Mouse (Mus musculus): ENCODE data around the gene Casq1. TPM values are rescaled to one million over a fixed set of nuclear protein-coding genes. Genes with fewer than 3 reads are reported as not detected.

The Casq1 gene
- polyA plus RNA-seq, 1 experiment from 2014 or later: 2.1 TPM

DNA sequence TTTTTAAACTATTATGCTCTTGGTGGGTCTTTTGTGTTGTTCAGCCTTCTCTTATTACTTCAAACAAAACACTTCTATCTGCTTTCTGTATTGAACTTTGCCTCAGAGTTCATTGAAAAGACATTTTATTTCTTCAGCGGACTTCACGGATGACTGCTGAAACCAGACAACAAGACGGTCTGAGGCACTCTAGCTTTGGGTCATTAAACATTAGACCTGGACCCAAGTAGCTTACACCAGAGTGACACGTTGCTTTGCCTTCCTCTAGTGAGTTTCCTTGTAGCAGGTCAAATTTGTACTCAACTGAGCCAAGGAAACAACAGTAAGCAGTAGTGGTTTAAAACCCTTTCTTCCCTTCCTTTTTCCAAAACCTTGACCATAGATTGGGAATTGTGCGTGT lies 51.8 kb downstream of the Casq1 start:
- no peak for ATAC-seq (ENCODE audit: low FRiP score, low read depth)

DNA sequence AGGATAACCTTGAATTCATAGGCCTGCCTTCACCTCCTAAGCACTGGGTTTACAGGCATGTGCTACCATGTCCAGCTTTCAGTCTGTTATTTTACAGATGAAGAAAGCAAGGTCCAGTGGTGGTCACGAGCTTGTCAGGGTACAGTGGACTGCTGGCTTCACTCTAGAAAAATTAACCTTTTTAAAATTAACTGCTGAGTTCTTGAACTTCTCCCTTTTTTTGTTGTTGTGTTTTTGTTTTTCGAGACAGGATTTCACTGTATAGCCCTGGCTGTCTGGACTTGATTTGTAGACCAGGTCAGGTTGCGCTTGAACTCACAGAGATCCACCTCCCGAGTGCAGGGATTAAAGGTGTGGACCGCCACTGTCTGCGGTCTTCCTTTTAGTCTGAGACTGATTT lies 56.7 kb downstream of the Casq1 start:
- WGBS: 85% methylated on average over 6 of the region's 6 CpGs
- H3K27me3 ChIP-seq (replicated peaks): no peaks in the 10 kb centered on the region
- H3K9me3 ChIP-seq: no peaks in the 10 kb centered on the region
- no peak for ATAC-seq (ENCODE audit: low FRiP score, low read depth)
- no peaks in the 10 kb centered on the region; the same call in 1 of the 2 replicates for H3K4me1 ChIP-seq
- H3K9ac ChIP-seq: no peak overlapping the region
- no peak overlapping the region for H3K4me2 ChIP-seq (replicated peaks)
- H3K27ac ChIP-seq: no peak overlapping the region
- peaks cover 27% of the 10 kb centered on the region for H3K36me3 ChIP-seq
- no peak overlapping the region for H3K4me3 ChIP-seq

More for the DNA sequence above, 51.8 kb downstream of the Casq1 start:
- H3K9me3 ChIP-seq: no peaks in the 10 kb centered on the region
- H3K27me3 ChIP-seq (replicated peaks): no peaks in the 10 kb centered on the region
- no peaks in the 10 kb centered on the region; the same call in 1 of the 2 replicates for H3K4me1 ChIP-seq
- no peak overlapping the region for H3K27ac ChIP-seq
- no peak overlapping the region for H3K4me3 ChIP-seq
- WGBS: 64% methylated on average over 5 of the region's 5 CpGs
- H3K4me2 ChIP-seq (replicated peaks): no peak overlapping the region
- H3K9ac ChIP-seq: no peak overlapping the region
- peaks cover 71% of the 10 kb centered on the region for H3K36me3 ChIP-seq

DNA sequence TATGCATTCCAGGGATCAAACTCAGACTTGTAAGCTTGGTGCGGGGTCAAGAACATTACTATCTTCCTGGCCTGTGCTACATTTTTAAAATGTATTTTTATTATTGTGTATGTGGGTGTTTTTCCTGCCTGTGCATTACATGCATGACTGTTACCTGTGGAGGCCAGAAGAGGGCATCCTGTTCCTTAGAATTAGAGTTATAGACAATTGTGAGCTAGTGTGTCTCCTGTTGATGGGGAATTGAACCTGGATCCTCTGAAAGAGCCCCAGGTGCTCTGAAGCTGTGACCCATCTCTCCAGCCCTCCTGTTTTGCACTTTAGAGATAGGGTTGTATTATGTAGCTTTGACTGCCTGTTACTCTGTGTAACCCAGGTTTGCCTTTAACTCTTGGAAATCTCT lies 57.7 kb downstream of the Casq1 start:
- no peaks in the 10 kb centered on the region; the same call in 1 of the 2 replicates for H3K4me1 ChIP-seq

DNA sequence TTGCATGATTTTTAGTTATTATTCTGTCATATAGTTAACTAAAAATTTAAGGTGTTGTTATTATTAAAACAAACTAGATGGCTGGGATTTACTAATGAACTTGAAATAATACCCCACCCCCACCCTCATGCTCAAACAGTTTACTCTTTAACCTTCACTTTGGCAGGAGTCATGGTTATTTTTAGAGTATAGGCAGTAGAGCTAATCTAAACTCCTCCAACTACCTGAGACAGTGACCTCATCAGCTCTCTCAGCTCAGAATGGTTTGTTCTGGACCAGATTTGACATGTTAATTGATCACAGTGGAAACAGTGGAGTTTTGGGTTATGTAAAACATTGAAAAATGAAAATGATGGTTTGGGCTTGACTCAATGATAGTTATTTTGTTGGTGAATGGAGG lies 59.2 kb downstream of the Casq1 start:
- no peak for ATAC-seq (ENCODE audit: low FRiP score, low read depth)
- Histone ChIP-seq H3K27ac (no peak overlapping the region), H3K27me3 (replicated peaks) (no peaks in the 10 kb centered on the region), H3K4me3 (no peak overlapping the region), H3K9me3 (no peaks in the 10 kb centered on the region), H3K4me1 (no peaks in the 10 kb centered on the region; the same call in 1 of the 2 replicates), H3K4me2 (replicated peaks) (no peak overlapping the region), H3K9ac (no peak overlapping the region), H3K36me3 (peaks cover 12% of the 10 kb centered on the region)

More for the DNA sequence above, 57.7 kb downstream of the Casq1 start:
- no peak overlapping the region for H3K4me3 ChIP-seq
- no peaks in the 10 kb centered on the region for H3K27me3 ChIP-seq (replicated peaks)
- H3K27ac ChIP-seq: no peak overlapping the region
- ATAC-seq (ENCODE audit: low FRiP score, low read depth): no peak
- peaks cover 18% of the 10 kb centered on the region for H3K36me3 ChIP-seq
- no peaks in the 10 kb centered on the region for H3K9me3 ChIP-seq
- WGBS: 95% methylated on average over 1 of the region's 1 CpGs
- H3K9ac ChIP-seq: no peak overlapping the region
- H3K4me2 ChIP-seq (replicated peaks): no peak overlapping the region

DNA sequence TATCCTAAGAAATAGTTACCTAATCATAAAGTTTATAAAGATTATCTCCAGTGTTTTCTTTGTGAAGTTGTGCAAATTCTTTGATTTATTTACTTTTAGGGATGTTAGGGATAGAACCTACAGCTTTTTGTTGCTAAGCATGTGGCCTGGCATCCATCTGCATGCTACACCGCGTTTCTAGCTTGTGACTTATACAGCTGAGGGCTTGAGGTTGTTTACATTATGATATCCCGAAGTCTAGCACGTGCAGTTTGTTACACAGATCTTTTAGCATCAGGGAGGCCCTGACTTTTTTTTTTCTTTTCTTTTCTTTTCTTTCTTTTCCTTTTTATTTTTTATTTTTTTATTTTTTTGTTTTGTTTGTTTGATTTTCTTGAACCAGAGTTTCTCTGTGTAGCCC lies 59.7 kb downstream of the Casq1 start:
- H3K9ac ChIP-seq: no peak overlapping the region
- H3K4me3 ChIP-seq: no peak overlapping the region
- H3K36me3 ChIP-seq: peaks cover 12% of the 10 kb centered on the region
- no peak overlapping the region for H3K4me2 ChIP-seq (replicated peaks)
- no peaks in the 10 kb centered on the region for H3K9me3 ChIP-seq
- H3K27ac ChIP-seq: no peak overlapping the region
- no peaks in the 10 kb centered on the region; the same call in 1 of the 2 replicates for H3K4me1 ChIP-seq
- ATAC-seq (ENCODE audit: low FRiP score, low read depth): no peak
- WGBS: 84% methylated on average over 4 of the region's 4 CpGs
- no peaks in the 10 kb centered on the region for H3K27me3 ChIP-seq (replicated peaks)

Other genes starting within 250 kb of the Casq1 start
- gene Vangl2, start 191.4 kb downstream of the Casq1 start, polyA plus RNA-seq (2016; fragmentation: Nextera tagmentation; extraction: Ambion mirVana): 66.0 and 69.7 TPM in 2 replicates
- gene Nhlh1, start 162.3 kb downstream of the Casq1 start, polyA plus RNA-seq (2016; fragmentation: Nextera tagmentation; extraction: Ambion mirVana): 18.2 and 21.7 TPM in 2 replicates
- 216 and 227 TPM in 2 replicates for gene Copa, start 137.3 kb downstream of the Casq1 start, polyA plus RNA-seq (2016; fragmentation: Nextera tagmentation; extraction: Ambion mirVana)
- gene Ncstn, start 137.1 kb downstream of the Casq1 start, polyA plus RNA-seq (2016; fragmentation: Nextera tagmentation; extraction: Ambion mirVana): 132 and 137 TPM in 2 replicates
- 191 TPM in 2 replicates for gene Pex19, start 93.1 kb downstream of the Casq1 start, polyA plus RNA-seq (2016; fragmentation: Nextera tagmentation; extraction: Ambion mirVana)
- gene Dcaf8, start 71.8 kb downstream of the Casq1 start, polyA plus RNA-seq (2016; fragmentation: Nextera tagmentation; extraction: Ambion mirVana): 127 and 128 TPM in 2 replicates
- gene Pea15a, start 13.1 kb downstream of the Casq1 start, polyA plus RNA-seq (2016; fragmentation: Nextera tagmentation; extraction: Ambion mirVana): 293 and 305 TPM in 2 replicates
- not detected in 2 replicates for gene Atp1a4, start 38.5 kb upstream of the Casq1 start, polyA plus RNA-seq (2016; fragmentation: Nextera tagmentation; extraction: Ambion mirVana)
- gene Igsf8, start 41.8 kb upstream of the Casq1 start, polyA plus RNA-seq (2016; fragmentation: Nextera tagmentation; extraction: Ambion mirVana): 165 and 171 TPM in 2 replicates
- gene Atp1a2, start 78.2 kb upstream of the Casq1 start, polyA plus RNA-seq (2016; fragmentation: Nextera tagmentation; extraction: Ambion mirVana): 14.5 and 14.9 TPM in 2 replicates
- gene Kcnj9, start 109.5 kb upstream of the Casq1 start, polyA plus RNA-seq (2016; fragmentation: Nextera tagmentation; extraction: Ambion mirVana): 1.4 and 1.6 TPM in 2 replicates
- 0.96 and 1.3 TPM in 2 replicates for gene Kcnj10, start 121.3 kb upstream of the Casq1 start, polyA plus RNA-seq (2016; fragmentation: Nextera tagmentation; extraction: Ambion mirVana)
- gene Pigm, start 156.7 kb upstream of the Casq1 start, polyA plus RNA-seq (2016; fragmentation: Nextera tagmentation; extraction: Ambion mirVana): 8.3 and 9.4 TPM in 2 replicates